Mouse (Mus musculus) embryonic facial prominence, embryonic 13.5 days (tissue): ENCODE results near the gene Olfr145. TPM values are rescaled to one million over a fixed set of nuclear protein-coding genes. Genes with fewer than 3 reads are reported as not detected.

Experiments
- ATAC-seq: fragments of 200-750 bp; cut with Nextera tagmentation; 2 replicates; pipeline ENCODE4 v1.8.0; 2017; ENCODE audit warnings: low read depth; ENCODE audit not compliant: insufficient number of reproducible peaks, insufficient read depth, low FRiP score, low TSS enrichment
- H3K27ac ChIP-seq: fragments of 300-500 bp; sonication (generic); 2 replicates; pipeline ENCODE4 v1.5.1; 2015; ENCODE audit warnings: moderate library complexity, mild to moderate bottlenecking, inconsistent platforms
- H3K27me3 ChIP-seq: fragments of 300-500 bp; sonication (generic); 2 replicates; pipeline ENCODE4 v1.6.1; 2015; ENCODE audit warnings: mild to moderate bottlenecking, inconsistent platforms
- H3K36me3 ChIP-seq: fragments of 300-500 bp; sonication (generic); 2 replicates; pipeline ENCODE4 v1.6.1; 2015; ENCODE audit warnings: mild to moderate bottlenecking, inconsistent platforms
- H3K4me1 ChIP-seq: fragments of 300-500 bp; sonication (generic); 2 replicates; pipeline ENCODE4 v1.6.1; 2015; ENCODE audit warnings: inconsistent platforms
- H3K4me2 ChIP-seq: fragments of 300-500 bp; sonication (generic); 2 replicates; pipeline ENCODE4 v1.6.1; 2015; ENCODE audit warnings: moderate library complexity, mild to moderate bottlenecking, inconsistent platforms
- H3K4me3 ChIP-seq: fragments of 300-500 bp; sonication (generic); 2 replicates; pipeline ENCODE4 v1.5.1; 2015; ENCODE audit warnings: mild to moderate bottlenecking, inconsistent platforms
- H3K9ac ChIP-seq: fragments of 300-500 bp; sonication (generic); 2 replicates; pipeline ENCODE4 v1.6.1; 2015; ENCODE audit warnings: mild to moderate bottlenecking, inconsistent platforms
- H3K9me3 ChIP-seq: fragments of 300-500 bp; sonication (generic); 2 replicates; pipeline ENCODE4 v1.6.1; 2016; ENCODE audit warnings: inconsistent platforms
- WGBS: fragments of 180-500 bp; shearing (Covaris S2); methylation state at CpG from one replicate; pipeline ENCODE4 v1.1.7; 2015; ENCODE audit warnings: mixed read lengths; 5-methylcytosine and 5-hydroxymethylcytosine counted together
- polyA plus RNA-seq: library from polyadenylated mRNA; unstranded; fragments of >200 nt; fragmentation: Nextera tagmentation; extraction: Ambion mirVana; gene quantifications from 2 replicates; pipeline ENCODE4 v1.2.1, GENCODE M21; 2015

Gene Olfr145
- 0.04 TPM in 1 of 2 replicates, not detected in the other for polyA plus RNA-seq

DNA sequence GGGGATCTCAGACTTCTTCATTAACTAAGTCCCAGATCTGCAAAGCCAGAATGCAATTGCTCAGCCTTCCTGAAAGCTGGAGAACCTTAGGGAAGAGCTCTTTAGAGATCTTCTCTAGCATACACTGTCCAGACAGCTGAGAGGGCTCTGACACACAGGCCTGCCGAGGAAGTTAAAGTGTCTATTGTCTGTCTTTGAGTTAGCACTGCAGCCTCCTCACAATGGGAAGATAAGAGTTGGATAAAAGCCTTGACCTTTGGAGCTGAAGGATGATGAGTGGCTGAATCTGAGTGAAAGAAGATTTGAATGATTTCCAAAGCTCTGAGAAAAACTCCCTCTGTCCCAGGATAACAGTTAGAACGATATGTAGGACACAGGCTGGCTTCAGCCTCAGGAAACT is at the start of gene Olfr145:
Olfr145 (plus strand) TSS at position 64 of the 400 bp plus-strand sequence.
- H3K27ac ChIP-seq: no peak within 1 kb of the TSS
- no peaks in the 10 kb centered on the region for H3K36me3 ChIP-seq
- no peak within 1 kb of the TSS for H3K4me2 ChIP-seq
- H3K9ac ChIP-seq: no peak within 1 kb of the TSS
- H3K4me1 ChIP-seq: no peaks in the 10 kb centered on the region
- 60% methylated on average over 2 of the region's 2 CpGs for WGBS
- no peaks in the 10 kb centered on the region for H3K27me3 ChIP-seq
- ATAC-seq: no peak
- no peaks in the 10 kb centered on the region for H3K9me3 ChIP-seq
- no peak within 1 kb of the TSS for H3K4me3 ChIP-seq

DNA sequence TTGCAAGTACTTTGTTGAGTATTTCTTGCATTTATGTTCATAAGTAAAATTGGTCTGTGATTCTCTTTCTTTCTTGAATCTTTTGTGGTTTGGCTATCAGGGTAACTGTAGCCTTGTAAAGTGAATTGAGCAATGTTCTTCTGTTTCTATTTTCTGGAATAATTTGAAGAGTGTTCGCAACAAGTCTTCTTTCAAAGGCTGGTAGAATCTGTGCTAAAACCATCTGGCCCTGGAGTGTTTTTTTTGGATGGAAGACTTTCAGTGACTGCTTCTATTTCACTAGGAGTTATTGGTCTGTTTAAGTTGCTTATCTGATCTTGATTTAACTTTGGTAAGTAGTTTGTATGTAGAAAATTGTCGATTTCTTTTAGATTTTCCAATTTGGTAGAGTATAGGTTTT is 47.3 kb upstream of the Olfr145 start:
- no peak overlapping the region for H3K4me2 ChIP-seq
- H3K9ac ChIP-seq: no peak overlapping the region
- H3K36me3 ChIP-seq: no peaks in the 10 kb centered on the region
- no peaks in the 10 kb centered on the region for H3K27me3 ChIP-seq
- WGBS: 77% methylated on average over 2 of the region's 2 CpGs
- no peak overlapping the region for H3K27ac ChIP-seq
- no peak overlapping the region for H3K4me3 ChIP-seq
- H3K9me3 ChIP-seq: no peaks in the 10 kb centered on the region
- no peaks in the 10 kb centered on the region for H3K4me1 ChIP-seq
- no peak for ATAC-seq

DNA sequence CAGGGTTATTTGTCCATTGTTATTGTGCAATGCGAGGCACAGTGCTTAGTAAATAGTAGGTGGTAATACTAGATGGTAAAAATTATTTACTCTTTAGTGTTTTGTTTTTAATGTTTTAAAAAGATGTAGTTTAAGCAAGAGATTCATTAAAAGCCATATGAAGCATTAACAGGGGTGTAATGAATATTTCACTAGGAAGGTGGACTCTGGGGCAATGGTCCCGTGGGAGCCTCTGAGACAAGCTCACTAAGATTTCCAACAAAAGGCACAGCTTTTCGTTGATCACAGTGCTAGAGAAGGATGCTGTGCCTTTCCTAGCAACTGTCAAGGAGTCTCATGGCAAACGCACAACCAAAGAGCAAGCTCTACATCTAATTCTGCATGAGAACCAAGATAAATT is 42.6 kb upstream of the Olfr145 start, which contains the start of gene Olfr877:
Olfr877 (plus strand) TSS at position 301 of the 400 bp plus-strand sequence.
- 82% methylated on average over 4 of the region's 4 CpGs for WGBS
- Histone ChIP-seq H3K4me1 (no peaks in the 10 kb centered on the region), H3K36me3 (no peaks in the 10 kb centered on the region), H3K4me2 (no peak within 1 kb of the TSS), H3K9ac (no peak within 1 kb of the TSS), H3K4me3 (no peak within 1 kb of the TSS), H3K27ac (no peak within 1 kb of the TSS), H3K9me3 (no peaks in the 10 kb centered on the region), H3K27me3 (no peaks in the 10 kb centered on the region)
- ATAC-seq: no peak

DNA sequence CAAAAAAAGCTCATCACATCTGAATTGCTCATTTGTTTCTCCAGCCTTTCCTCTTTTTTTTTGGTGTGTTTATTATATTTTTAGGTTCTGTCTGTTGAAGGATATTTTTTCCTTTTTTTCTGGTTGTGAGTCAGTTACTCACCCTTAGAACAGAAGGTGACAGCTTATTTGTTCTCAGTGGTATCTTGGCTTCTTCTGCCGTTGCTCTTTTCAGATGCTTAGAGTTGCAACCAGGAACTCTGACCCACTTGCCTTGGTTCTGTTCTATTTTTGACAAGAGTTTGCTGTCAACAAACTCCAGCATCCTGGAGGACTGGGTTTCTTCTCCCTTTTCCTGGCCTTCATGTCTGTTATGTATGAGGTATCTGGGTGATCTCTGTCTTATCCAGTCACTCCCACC is 33.2 kb upstream of the Olfr145 start:
- Histone ChIP-seq H3K4me2 (no peak overlapping the region), H3K36me3 (no peaks in the 10 kb centered on the region)

DNA sequence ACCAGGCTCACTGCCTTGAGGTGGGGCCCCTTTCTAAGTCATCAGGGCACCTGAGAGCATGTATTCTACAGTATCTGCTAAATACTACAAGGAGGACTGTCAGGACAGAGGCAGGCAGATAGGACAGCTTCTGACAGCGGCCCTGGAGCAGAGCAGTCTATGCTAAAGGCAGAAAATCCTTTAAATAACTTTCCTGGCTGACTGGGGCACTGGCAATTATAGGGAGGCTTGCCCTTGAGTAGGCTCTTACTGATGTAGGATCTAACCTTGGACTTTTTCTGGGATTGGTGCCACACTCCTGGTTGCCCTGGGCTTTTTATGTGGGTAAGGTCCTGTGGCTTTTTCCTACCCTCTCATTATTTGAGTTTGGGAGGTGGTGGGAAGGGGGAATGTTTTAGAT is 26.3 kb upstream of the Olfr145 start:
- no peak overlapping the region for H3K4me3 ChIP-seq
- ATAC-seq: no peak
- H3K9ac ChIP-seq: no peak overlapping the region
- WGBS: 48% methylated on average over 1 of the region's 1 CpGs
- no peak overlapping the region for H3K4me2 ChIP-seq
- H3K4me1 ChIP-seq: no peaks in the 10 kb centered on the region
- H3K27me3 ChIP-seq: no peaks in the 10 kb centered on the region
- no peaks in the 10 kb centered on the region for H3K9me3 ChIP-seq
- H3K36me3 ChIP-seq: no peaks in the 10 kb centered on the region
- no peak overlapping the region for H3K27ac ChIP-seq

More for the DNA sequence above, 33.2 kb upstream of the Olfr145 start:
- Histone ChIP-seq H3K9me3 (no peaks in the 10 kb centered on the region), H3K4me1 (no peaks in the 10 kb centered on the region), H3K4me3 (no peak overlapping the region), H3K27me3 (no peaks in the 10 kb centered on the region), H3K27ac (no peak overlapping the region), H3K9ac (no peak overlapping the region)
- no peak for ATAC-seq
- WGBS: 82% methylated on average over 1 of the region's 1 CpGs

DNA sequence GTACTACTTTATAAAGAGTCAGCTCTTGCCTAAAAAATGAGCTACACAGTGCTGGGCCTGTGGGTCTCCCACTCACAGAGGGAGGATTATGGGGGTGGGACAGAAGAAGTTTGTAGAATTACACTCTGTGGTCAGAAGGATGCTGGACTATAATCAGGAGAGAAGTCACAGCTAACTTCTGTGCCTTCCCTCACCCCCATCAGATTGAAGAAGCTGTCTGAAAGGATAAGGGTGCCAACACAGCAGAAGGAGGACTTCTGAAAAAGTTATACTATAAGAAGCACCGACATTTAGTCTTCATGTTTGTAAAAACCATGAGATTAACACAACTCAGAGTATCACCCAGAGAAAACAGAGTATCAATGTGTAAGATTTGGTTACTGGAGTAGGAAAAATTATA is 25.4 kb upstream of the Olfr145 start:
- Histone ChIP-seq H3K27ac (no peak overlapping the region), H3K4me3 (no peak overlapping the region), H3K9ac (no peak overlapping the region), H3K36me3 (no peaks in the 10 kb centered on the region), H3K4me1 (no peaks in the 10 kb centered on the region), H3K9me3 (no peaks in the 10 kb centered on the region), H3K27me3 (no peaks in the 10 kb centered on the region), H3K4me2 (no peak overlapping the region)
- no peak for ATAC-seq
- WGBS: 75% methylated on average over 1 of the region's 1 CpGs

DNA sequence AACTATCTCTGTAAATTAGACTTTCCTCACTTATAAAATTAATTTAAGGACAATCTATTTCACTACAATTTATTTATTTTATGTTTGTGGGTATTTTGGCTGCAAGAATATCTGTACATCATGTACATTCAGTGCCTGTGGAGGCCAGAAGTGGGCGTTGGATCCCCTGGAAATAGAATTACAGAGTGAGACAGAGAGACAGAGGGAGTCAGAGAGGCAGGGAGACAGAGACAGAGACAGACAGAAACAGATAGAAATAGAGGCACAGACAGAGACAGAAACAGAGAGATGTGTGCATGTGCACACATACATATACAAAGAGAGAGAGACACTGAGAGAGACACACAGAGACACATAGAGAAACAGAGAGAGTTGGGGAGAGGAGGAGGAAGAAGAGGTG is 25.0 kb upstream of the Olfr145 start:
- Histone ChIP-seq H3K9ac (no peak overlapping the region), H3K4me1 (no peaks in the 10 kb centered on the region), H3K27me3 (no peaks in the 10 kb centered on the region), H3K36me3 (no peaks in the 10 kb centered on the region), H3K4me3 (no peak overlapping the region), H3K4me2 (no peak overlapping the region), H3K9me3 (no peaks in the 10 kb centered on the region), H3K27ac (no peak overlapping the region)
- no peak for ATAC-seq
- 57% methylated on average over 1 of the region's 1 CpGs for WGBS

DNA sequence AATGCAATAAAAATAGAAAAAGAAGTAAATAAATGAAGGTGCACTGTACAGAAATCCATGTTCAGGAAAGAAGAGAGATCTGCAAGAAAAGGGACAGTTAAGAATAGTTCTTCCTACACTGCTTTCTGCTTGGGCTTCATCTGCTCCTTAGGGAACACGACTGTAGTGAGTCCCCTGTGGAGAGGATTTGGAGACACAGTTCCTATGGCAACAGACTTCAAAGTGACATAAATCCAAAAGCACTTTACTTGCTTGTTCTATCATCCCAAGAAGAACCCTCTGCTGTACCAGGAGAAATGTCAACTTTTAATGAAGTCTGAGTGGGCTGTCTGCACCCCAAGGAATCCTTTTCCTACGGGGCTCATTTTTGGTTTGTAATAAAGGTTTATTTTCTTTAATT is 5.6 kb upstream of the Olfr145 start:
- H3K4me3 ChIP-seq: no peak overlapping the region
- no peak overlapping the region for H3K4me2 ChIP-seq
- H3K27me3 ChIP-seq: no peaks in the 10 kb centered on the region
- H3K4me1 ChIP-seq: no peaks in the 10 kb centered on the region
- no peak overlapping the region for H3K9ac ChIP-seq
- 33% methylated on average over 2 of the region's 2 CpGs for WGBS
- no peak for ATAC-seq
- no peaks in the 10 kb centered on the region for H3K9me3 ChIP-seq
- no peaks in the 10 kb centered on the region for H3K36me3 ChIP-seq
- no peak overlapping the region for H3K27ac ChIP-seq

DNA sequence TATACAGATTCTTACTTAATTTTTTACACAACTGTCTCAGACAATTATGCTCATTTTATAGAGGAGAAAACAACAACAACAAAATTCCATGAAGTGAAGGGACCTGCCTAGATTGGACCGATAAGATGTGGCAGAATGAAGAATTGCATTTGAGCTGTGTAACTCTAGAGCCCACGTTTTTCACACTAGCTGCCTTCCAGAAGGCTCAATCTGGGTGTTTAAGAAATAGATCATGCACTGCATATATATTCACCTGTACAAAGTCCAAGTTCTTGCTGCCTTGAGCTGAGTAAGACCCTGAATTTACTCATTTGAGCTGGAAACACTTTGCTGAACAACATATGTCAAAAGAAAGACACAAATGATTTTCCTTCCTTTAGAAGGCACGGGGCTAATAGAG is 9.0 kb downstream of the Olfr145 start:
- Histone ChIP-seq H3K27me3 (no peaks in the 10 kb centered on the region), H3K9ac (no peak overlapping the region), H3K4me2 (no peak overlapping the region), H3K36me3 (no peaks in the 10 kb centered on the region), H3K4me1 (no peaks in the 10 kb centered on the region), H3K9me3 (no peaks in the 10 kb centered on the region), H3K4me3 (no peak overlapping the region), H3K27ac (no peak overlapping the region)
- 63% methylated on average over 3 of the region's 3 CpGs for WGBS
- no peak for ATAC-seq

DNA sequence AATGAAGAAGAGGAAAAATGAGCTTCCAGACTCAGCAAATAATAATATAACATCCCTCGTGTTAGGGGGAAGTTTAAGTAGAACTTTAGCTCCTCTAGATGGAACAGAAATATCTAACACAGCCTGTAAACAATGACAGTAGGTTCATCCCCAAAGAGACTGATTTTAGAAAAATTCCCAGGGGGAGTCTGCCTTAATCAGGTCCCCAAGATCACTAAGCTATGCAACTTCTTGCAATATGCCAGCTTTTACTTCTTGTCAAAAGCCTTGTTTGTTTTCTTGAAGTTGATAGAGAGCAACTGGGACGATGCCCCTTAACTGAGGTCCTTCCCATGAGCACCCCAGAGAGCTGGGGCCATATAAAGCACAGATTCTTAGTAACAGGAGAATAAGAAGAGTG is 21.0 kb downstream of the Olfr145 start, which contains the start of gene Olfr878:
Olfr878 (plus strand) TSS at position 301 of the 400 bp plus-strand sequence.
- Histone ChIP-seq H3K9ac (no peak within 1 kb of the TSS), H3K4me1 (no peaks in the 10 kb centered on the region), H3K4me2 (no peak within 1 kb of the TSS), H3K36me3 (no peaks in the 10 kb centered on the region), H3K27me3 (no peaks in the 10 kb centered on the region), H3K4me3 (no peak within 1 kb of the TSS), H3K27ac (no peak within 1 kb of the TSS), H3K9me3 (no peaks in the 10 kb centered on the region)
- ATAC-seq: no peak
- WGBS: 70% methylated on average over 2 of the region's 2 CpGs

DNA sequence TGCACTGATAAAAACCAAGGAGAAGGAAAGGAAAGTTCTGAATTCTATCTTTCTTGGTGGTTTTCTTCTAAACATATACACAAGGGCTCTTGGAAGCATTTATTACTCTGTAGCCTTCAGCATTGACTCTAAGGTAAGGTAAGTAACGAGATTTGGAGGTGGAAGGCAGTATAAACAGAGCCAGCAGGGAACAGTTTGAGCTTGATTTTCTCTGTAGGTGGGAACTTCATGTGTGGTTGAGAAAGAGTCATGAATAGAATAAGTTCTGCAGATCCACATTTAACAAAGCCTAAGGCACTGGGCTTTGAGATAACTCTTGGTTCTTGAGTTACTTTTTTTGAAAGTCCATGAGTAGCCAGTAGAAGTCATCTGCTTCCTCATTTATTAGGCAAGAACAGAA is 21.5 kb downstream of the Olfr145 start:
- 40% methylated on average over 1 of the region's 1 CpGs for whole genome bisulfite sequencing
- H3K27me3 ChIP-seq: no peaks in the 10 kb centered on the region
- no peaks in the 10 kb centered on the region for H3K9me3 ChIP-seq

DNA sequence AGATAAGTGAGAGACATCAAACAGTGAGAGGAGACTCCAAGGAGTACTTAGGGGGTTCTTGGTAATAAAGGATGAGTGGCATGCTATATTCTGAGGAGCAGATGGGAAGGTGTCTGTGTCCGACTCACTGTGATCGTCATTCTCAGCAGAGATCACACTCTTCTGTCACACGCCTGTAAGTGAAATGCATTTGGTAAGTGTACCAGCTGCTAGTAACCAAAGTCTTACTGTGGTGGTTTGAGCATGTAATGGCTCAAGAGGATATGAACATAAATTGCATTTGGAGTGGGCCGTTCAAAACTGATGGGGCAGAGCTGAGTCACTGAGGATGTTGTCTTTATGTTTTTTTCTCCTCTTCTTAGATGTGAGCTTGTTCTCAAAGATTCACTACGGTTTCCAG is 27.7 kb downstream of the Olfr145 start:
- WGBS: 76% methylated on average over 5 of the region's 5 CpGs
- Histone ChIP-seq H3K27me3 (no peaks in the 10 kb centered on the region), H3K36me3 (no peaks in the 10 kb centered on the region), H3K4me3 (no peak overlapping the region), H3K27ac (no peak overlapping the region), H3K4me1 (no peaks in the 10 kb centered on the region), H3K9ac (no peak overlapping the region), H3K4me2 (no peak overlapping the region), H3K9me3 (no peaks in the 10 kb centered on the region)
- no peak for ATAC-seq

More for the DNA sequence above, 21.5 kb downstream of the Olfr145 start:
- H3K27ac ChIP-seq: no peak overlapping the region
- ATAC-seq: no peak
- no peaks in the 10 kb centered on the region for H3K4me1 ChIP-seq
- no peak overlapping the region for H3K4me3 ChIP-seq
- H3K36me3 ChIP-seq: no peaks in the 10 kb centered on the region
- no peak overlapping the region for H3K4me2 ChIP-seq
- H3K9ac ChIP-seq: no peak overlapping the region

DNA sequence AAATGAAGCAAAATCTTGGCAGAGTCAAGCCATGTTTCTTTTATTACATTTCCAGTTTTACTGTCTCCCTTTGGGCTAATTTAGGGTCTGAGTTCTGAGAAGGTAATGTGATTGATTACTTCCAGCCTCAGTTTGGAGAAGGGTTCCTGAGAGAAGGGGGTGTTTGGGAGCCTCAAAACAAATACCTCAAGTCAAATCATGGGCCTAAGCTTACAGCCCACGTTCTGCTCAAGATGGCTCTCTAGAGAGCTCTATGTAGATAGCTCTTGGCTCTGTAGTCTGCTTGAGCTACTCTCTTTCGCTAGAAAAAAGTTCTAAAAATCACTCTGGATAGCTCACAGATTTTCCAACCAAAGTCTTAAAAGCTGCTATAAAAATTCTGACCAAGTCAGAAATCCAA is 28.9 kb downstream of the Olfr145 start:
- Histone ChIP-seq H3K4me2 (no peak overlapping the region), H3K27me3 (no peaks in the 10 kb centered on the region), H3K9ac (no peak overlapping the region), H3K36me3 (no peaks in the 10 kb centered on the region), H3K4me1 (no peaks in the 10 kb centered on the region), H3K4me3 (no peak overlapping the region), H3K27ac (no peak overlapping the region), H3K9me3 (no peaks in the 10 kb centered on the region)
- 70% methylated on average over 2 of the region's 2 CpGs for WGBS
- no peak for ATAC-seq
